Mouse (Mus musculus): ENCODE data around the gene Ncapd2. TPM values are rescaled to one million over a fixed set of nuclear protein-coding genes. Genes with fewer than 3 reads are reported as not detected.

Gene Ncapd2
- polyA plus RNA-seq, 1 experiment: 78.5 TPM

- H3K27me3 ChIP-seq (ENCODE audit: control insufficient read depth): no peaks in the 10 kb centered on the region; the same call in 1 of the 2 replicates
- TF ChIP-seq GATA1 (IDR thresholded peaks at IDR 0.05; ENCODE audit: low read length) (no peak), TAL1 (IDR thresholded peaks at IDR 0.05; ENCODE audit: low read length) (no peak)
- H3K9me3 ChIP-seq (ENCODE audit: control insufficient read depth, low read length): no peaks in the 10 kb centered on the region
- H3K4me1 ChIP-seq (ENCODE audit: control insufficient read depth): peaks cover 11% of the 10 kb centered on the region
- H3K4me3 ChIP-seq (replicated peaks): no peak overlapping the region
- H3K36me3 ChIP-seq (ENCODE audit: control insufficient read depth): peaks cover 100% of the 10 kb centered on the region
Measured at GRCm38 (mm10) chr6:125173256-125173655, 18.2 kb downstream of the Ncapd2 start.

GRCm38 (mm10) chr6:125172474-125172873 is 19.0 kb downstream of the Ncapd2 start:
- peaks cover 100% of the 10 kb centered on the region for H3K36me3 ChIP-seq (ENCODE audit: control insufficient read depth)
- no peak overlapping the region for H3K4me3 ChIP-seq (replicated peaks)
- no peaks in the 10 kb centered on the region; the same call in 1 of the 2 replicates for H3K27me3 ChIP-seq (ENCODE audit: control insufficient read depth)
- TF ChIP-seq TAL1 (IDR thresholded peaks at IDR 0.05; ENCODE audit: low read length) (no peak), GATA1 (IDR thresholded peaks at IDR 0.05; ENCODE audit: low read length) (no peak)
- no peaks in the 10 kb centered on the region for H3K9me3 ChIP-seq (ENCODE audit: control insufficient read depth, low read length)
- H3K4me1 ChIP-seq (ENCODE audit: control insufficient read depth): peaks cover 19% of the 10 kb centered on the region

- H3K27me3 ChIP-seq (ENCODE audit: control insufficient read depth): no peaks in the 10 kb centered on the region; the same call in 1 of the 2 replicates
- peaks cover 42% of the 10 kb centered on the region for H3K4me1 ChIP-seq (ENCODE audit: control insufficient read depth)
- H3K36me3 ChIP-seq (ENCODE audit: control insufficient read depth): peaks cover 90% of the 10 kb centered on the region
Measured at GRCm38 (mm10) chr6:125170194-125170593, 21.3 kb downstream of the Ncapd2 start.

GRCm38 (mm10) chr6:125168086-125168485 is 23.4 kb downstream of the Ncapd2 start:
- Histone ChIP-seq H3K9me3 (ENCODE audit: control insufficient read depth, low read length) (no peaks in the 10 kb centered on the region), H3K4me1 (ENCODE audit: control insufficient read depth) (peaks cover 59% of the 10 kb centered on the region)
- TF ChIP-seq GATA1 (IDR thresholded peaks at IDR 0.05; ENCODE audit: low read length): no peak
- no peak for TF ChIP-seq TAL1 (IDR thresholded peaks at IDR 0.05; ENCODE audit: low read length)

More at GRCm38 (mm10) chr6:125170194-125170593, 21.3 kb downstream of the Ncapd2 start:
- H3K9me3 ChIP-seq (ENCODE audit: control insufficient read depth, low read length): no peaks in the 10 kb centered on the region
- H3K4me3 ChIP-seq (replicated peaks): no peak overlapping the region
- no peak for TF ChIP-seq GATA1 (IDR thresholded peaks at IDR 0.05; ENCODE audit: low read length)
- TF ChIP-seq TAL1 (IDR thresholded peaks at IDR 0.05; ENCODE audit: low read length): no peak

GRCm38 (mm10) chr6:125166861-125167650 is 24.4 kb downstream of the Ncapd2 start:
- peaks cover 84% of the 10 kb centered on the region for H3K36me3 ChIP-seq (ENCODE audit: control insufficient read depth)
- no peaks in the 10 kb centered on the region for H3K9me3 ChIP-seq (ENCODE audit: control insufficient read depth, low read length)
- H3K4me1 ChIP-seq (ENCODE audit: control insufficient read depth): peaks cover 68% of the 10 kb centered on the region
- H3K4me3 ChIP-seq (replicated peaks): peak overlapping the region; percentile 77
- H3K27me3 ChIP-seq (ENCODE audit: control insufficient read depth): no peaks in the 10 kb centered on the region
- TF ChIP-seq TAL1 (IDR thresholded peaks at IDR 0.05; ENCODE audit: low read length) (no peak), GATA1 (IDR thresholded peaks at IDR 0.05; ENCODE audit: low read length) (no peak)

More at GRCm38 (mm10) chr6:125168086-125168485, 23.4 kb downstream of the Ncapd2 start:
- H3K4me3 ChIP-seq (replicated peaks): no peak overlapping the region
- H3K27me3 ChIP-seq (ENCODE audit: control insufficient read depth): no peaks in the 10 kb centered on the region
- peaks cover 84% of the 10 kb centered on the region for H3K36me3 ChIP-seq (ENCODE audit: control insufficient read depth)

GRCm38 (mm10) chr6:125166051-125166751 is 25.3 kb downstream of the Ncapd2 start, which contains the start of gene Gapdh:
TSS of gene Gapdh (minus strand) at chr6:125166467.
- Histone ChIP-seq H3K4me1 (ENCODE audit: control insufficient read depth) (peaks cover 74% of the 10 kb centered on the region), H3K4me3 (replicated peaks) (peak within 1 kb of the TSS; percentile 77), H3K27me3 (ENCODE audit: control insufficient read depth) (no peaks in the 10 kb centered on the region), H3K36me3 (ENCODE audit: control insufficient read depth) (peaks cover 84% of the 10 kb centered on the region), H3K9me3 (ENCODE audit: control insufficient read depth, low read length) (no peaks in the 10 kb centered on the region)
- no peak for TF ChIP-seq GATA1 (IDR thresholded peaks at IDR 0.05; ENCODE audit: low read length)
- TF ChIP-seq TAL1 (IDR thresholded peaks at IDR 0.05; ENCODE audit: low read length): no peak

GRCm38 (mm10) chr6:125165328-125165891 is 26.1 kb downstream of the Ncapd2 start:
- TF ChIP-seq GATA1 (IDR thresholded peaks at IDR 0.05; ENCODE audit: low read length): no peak
- no peak for TF ChIP-seq TAL1 (IDR thresholded peaks at IDR 0.05; ENCODE audit: low read length)
- Histone ChIP-seq H3K27me3 (ENCODE audit: control insufficient read depth) (no peaks in the 10 kb centered on the region), H3K4me1 (ENCODE audit: control insufficient read depth) (peaks cover 82% of the 10 kb centered on the region), H3K36me3 (ENCODE audit: control insufficient read depth) (peaks cover 84% of the 10 kb centered on the region), H3K4me3 (replicated peaks) (peak overlapping the region; percentile 77), H3K9me3 (ENCODE audit: control insufficient read depth, low read length) (no peaks in the 10 kb centered on the region)

GRCm38 (mm10) chr6:125164672-125165327 is 26.7 kb downstream of the Ncapd2 start:
- Histone ChIP-seq H3K27me3 (ENCODE audit: control insufficient read depth) (no peaks in the 10 kb centered on the region), H3K36me3 (ENCODE audit: control insufficient read depth) (peaks cover 84% of the 10 kb centered on the region), H3K4me3 (replicated peaks) (peak overlapping the region; percentile 77), H3K4me1 (ENCODE audit: control insufficient read depth) (peaks cover 88% of the 10 kb centered on the region), H3K9me3 (ENCODE audit: control insufficient read depth, low read length) (no peaks in the 10 kb centered on the region)
- TF ChIP-seq TAL1 (IDR thresholded peaks at IDR 0.05; ENCODE audit: low read length): no peak
- TF ChIP-seq GATA1 (IDR thresholded peaks at IDR 0.05; ENCODE audit: low read length): no peak
